Mouse (Mus musculus): ENCODE results near the gene Sesn2.
"Not testable (repeated sequence)": the region's sequence is repeated elsewhere in the genome, so short reads cannot be mapped to it uniquely, and the experiment has no call there.

The Sesn2 gene

DNA sequence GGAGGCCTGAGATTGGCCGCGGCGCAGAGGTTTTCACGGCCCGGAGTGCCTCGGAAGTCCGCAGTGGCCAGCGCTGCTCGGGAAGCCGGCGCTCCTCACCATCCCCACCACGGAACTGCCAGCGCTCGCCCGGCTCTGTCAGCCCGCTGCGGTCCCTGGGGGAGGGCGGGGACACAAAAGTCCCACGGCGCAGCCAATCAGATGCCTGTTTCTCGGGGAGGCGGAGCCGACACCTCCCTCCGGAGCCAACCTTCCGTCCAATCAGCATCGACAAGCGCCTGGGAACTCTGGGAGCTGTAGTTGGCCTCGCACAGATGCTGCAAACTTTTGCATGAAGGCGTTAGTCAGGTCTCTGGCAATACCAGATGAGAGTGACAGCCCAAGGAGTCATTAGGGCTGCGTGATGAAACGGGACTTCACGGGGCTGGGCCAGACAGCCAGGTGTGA is at the start of gene Sesn2:
TSS of gene Sesn2 (minus strand) at position 150 of the 447 bp plus-strand sequence.
- DNase-seq (ENCODE audit: low spot score in 2 of 2): peak; percentile 95 to 97

DNA sequence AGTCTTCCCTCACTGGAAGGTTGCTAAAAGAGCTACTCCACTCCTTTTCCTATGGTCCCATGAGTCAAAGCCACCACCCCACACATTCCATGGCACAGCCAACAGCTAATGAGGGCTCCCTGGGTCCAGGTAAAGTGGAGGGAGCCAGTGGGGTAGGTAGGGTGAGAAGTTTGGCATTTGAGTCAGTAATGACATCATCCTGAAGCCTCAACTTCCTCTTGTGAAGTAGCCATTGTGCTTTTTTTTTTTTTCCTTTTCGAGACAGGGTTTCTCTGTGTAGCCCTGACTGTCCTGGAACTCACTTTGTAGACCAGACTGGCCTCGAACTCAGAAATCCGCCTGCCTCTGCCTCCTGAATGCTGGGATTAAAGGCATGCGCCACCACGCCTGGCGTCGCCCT is 45.2 kb upstream of the Sesn2 start:
- not testable (repeated sequence) for DNase-seq (ENCODE audit: low spot score in 2 of 2)

DNA sequence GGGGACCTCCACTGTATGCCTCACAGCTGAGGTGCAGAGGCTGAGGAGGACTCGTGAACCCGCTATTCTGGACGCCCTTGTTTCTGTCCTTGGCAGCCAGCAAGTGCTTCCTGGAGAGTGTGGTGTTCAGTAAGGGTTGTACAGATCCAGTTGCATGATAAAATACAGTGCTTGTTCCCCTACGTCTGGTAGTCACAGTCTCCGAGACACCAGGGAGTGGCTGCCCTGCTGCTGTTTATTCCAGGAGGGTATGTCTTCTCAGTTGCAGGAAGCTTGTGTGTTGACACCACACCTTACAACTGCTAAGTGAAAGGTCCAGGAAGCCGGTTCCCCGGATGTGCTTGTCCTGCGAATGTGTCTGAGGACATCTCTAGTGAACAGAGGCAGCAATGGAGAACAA is 44.4 kb upstream of the Sesn2 start:
- no peak for DNase-seq (ENCODE audit: low spot score in 2 of 2)

DNA sequence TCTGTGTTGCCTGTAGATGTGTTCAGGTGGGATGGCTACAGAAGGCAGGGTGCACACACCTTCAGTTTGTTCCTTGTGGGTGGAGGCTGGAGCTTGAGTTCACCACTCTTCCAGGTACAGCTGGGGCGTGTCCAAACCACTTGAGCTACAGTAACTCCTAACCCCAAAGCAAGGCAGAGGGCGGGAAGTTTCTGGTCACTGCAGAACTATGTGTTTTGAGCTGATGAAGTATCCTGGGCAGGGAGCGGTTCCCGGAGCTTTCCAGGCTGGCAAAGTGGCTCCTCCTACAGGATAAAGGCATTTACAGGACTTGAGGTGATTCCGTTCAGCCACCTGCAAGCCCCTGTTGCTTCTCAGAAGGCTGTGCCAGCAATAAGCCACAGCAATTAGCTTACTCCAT is 43.9 kb upstream of the Sesn2 start:
- DNase-seq (ENCODE audit: low spot score in 2 of 2): no peak

DNA sequence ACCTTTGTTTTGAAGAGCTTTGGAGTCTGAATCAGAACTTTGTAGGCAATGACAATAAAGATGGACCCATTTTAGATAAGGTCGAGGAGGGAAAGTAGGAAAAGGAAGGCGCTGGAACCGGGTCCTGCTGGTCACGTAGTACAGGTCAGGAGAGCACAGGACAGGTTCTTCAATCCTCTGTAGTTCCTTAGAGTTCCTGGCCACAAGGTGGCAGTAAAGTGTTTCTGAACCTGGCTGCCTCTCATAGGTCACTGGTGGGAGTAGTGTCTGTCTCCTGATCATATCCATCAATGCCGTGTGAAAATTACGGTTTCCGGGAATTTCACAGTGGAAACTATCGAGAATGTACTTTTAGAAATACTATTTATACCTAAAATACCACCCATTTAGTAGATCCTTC is 35.5 kb upstream of the Sesn2 start:
- DNase-seq (ENCODE audit: low spot score in 2 of 2): peak; percentile 59 to 71

DNA sequence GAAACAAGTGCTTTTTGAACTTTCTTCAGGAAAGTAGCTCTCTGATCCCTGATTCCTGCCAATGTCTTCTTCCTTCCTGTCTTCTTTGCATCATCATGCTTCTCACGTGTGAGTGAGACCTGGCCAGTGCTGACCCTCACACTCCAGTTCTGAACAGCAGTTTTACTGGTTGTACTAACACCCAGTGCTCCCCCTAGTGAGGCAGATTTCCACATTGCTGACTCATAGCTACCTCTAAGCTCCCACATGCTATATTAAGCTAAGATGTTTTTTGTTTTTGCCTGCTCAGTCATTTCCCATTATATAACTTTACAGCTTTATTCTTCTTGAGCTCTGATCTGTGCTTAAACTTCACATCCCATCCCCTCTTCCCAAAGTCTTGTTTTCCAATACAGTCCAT is 32.4 kb upstream of the Sesn2 start:
- DNase-seq (ENCODE audit: low spot score in 2 of 2): no peak

DNA sequence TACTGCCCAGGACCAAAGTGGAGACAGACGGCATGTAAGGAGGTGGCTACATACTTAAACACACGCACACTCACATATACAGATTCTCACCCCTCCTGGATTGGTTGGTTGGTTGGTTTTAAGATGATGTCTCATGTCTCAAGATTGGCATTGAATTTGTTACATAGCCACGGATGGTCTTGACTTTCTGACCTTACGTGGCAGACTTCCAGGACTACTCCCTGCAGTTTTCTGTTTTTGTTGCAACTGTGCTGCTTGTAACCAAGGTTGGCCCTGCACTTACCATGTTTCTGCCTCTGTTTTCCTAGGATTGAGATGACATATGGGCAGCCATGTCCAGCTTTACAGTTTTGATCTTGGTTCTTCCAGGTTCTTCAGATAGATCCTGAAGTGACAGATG is 31.1 kb upstream of the Sesn2 start:
- no peak for DNase-seq (ENCODE audit: low spot score in 2 of 2)

DNA sequence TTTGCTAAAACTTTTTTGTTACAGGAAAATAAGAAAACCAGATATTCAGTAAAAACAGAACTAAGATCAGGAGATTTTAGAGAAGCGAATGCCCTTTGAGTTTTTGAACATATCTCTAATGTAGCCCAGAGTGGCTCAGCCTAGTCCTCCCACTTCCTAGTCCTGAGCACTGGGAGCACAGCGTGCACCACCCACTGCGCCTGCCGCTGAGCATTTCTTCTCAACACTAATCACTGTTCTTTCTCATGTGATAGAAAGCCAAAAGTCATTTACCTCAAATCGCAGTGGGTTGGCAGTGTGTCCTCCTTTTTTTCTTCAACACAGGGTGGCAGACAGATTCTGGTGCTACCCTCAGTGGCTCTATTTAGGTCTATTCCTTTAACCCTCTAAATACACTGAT is 29.2 kb upstream of the Sesn2 start:
- DNase-seq (ENCODE audit: low spot score in 2 of 2): no peak

DNA sequence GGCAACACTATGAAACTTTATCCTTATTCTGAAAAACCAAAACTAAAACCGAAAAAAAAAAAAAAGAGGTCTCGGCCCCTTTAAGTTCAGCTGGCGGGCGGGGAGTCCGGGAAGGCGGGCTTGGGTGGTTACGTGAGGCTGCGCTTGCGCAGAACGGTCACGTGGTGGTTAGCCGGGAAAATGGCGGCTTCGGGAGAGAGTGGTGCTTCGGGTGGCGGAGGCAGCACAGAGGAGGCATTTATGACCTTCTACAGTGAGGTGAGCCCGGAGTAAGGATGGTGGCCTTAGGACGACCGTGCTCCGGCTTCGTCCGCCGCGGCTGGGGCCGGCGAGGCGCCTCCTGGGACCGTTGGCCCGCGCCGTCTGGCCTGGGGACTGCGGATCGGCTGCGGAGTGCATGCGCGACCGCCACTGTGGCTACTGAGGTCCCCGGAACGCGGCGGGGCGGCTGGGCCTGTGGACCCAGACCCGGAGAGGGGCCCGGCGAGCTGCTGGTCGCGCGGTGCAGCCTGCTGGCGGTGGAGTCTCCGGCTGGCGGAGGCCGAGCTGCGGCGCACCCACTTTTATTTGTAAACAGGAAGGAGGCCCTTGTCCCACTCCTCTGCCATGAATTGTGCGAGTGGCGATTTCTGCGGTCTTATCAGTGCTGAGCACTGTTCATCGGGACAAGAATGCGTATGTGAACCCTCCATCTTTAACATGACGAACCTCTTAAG is 25.3 kb upstream of the Sesn2 start, which contains the start of gene Dnajc8:
TSS of gene Dnajc8 (plus strand) at position 145 of the 716 bp plus-strand sequence.
- peak; percentile 93 to 94 for DNase-seq (ENCODE audit: low spot score in 2 of 2)

DNA sequence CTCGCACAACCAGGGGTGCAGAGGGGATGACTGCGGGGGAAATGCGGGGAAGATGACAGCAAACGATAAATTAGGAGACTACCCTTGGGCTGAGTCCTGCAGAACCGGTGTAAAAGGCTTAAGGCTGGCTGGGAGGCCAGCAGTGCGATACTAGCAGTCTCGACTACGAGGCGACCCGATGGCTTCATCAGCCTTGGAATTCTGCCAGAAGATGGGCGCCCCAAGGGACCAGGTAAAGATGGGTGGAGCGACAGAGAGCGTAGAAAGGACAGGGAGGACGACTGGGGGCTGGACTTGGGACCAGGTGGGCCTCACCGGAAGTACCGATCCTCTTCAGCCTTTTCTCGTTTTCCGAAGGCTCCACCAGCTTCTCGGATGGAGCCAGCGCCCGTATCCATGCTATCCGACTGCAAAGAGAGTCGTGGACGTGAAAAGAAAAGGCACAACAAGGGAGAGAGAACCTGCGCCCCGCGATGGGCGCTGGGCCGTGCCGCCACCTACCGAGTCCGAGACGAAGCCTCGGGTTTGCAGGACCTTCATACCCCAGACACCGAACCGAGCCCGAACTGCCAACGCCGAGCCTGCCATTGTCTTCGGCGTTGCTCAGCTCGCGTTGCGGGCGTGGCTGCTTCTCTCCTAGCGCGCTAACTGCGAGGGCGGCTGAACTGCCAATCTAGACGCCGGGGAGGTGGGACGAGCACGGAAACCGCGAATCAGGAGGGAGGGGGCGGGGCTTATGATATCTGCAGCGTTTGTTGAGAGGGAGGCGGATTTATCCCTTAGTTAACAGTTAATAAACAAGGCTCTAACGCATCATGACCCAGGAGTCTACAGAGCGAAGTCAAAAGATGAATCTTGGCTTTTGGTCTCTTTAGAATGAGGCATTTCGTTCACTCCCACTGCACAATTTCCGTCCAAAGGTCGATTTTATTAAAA is 22.9 kb upstream of the Sesn2 start, which contains the start of gene Atpif1:
TSS of gene Atpif1 (minus strand) at position 679 of the 936 bp plus-strand sequence.
- DNase-seq (ENCODE audit: low spot score in 2 of 2): peak; percentile 79 to 85

DNA sequence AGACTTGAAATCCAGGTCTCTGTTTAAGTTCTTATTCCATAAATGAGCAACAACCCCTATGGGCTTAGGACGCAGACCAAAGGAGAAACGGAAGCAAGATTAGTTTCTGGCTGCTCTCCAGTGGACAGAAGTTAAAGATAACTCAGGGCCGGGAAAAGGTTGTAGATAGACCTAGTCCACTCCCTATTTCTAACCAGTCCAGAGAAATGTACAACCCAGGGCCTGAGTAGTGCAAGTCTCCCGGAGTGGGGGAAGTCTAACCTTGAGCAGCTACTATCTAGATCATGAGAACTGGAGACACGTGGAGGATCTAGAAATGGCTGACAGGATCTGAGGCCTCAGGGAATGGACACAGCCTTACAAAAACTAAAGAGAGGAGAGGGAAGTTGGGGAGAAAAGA is 22.2 kb upstream of the Sesn2 start:
- no peak for DNase-seq (ENCODE audit: low spot score in 2 of 2)

DNA sequence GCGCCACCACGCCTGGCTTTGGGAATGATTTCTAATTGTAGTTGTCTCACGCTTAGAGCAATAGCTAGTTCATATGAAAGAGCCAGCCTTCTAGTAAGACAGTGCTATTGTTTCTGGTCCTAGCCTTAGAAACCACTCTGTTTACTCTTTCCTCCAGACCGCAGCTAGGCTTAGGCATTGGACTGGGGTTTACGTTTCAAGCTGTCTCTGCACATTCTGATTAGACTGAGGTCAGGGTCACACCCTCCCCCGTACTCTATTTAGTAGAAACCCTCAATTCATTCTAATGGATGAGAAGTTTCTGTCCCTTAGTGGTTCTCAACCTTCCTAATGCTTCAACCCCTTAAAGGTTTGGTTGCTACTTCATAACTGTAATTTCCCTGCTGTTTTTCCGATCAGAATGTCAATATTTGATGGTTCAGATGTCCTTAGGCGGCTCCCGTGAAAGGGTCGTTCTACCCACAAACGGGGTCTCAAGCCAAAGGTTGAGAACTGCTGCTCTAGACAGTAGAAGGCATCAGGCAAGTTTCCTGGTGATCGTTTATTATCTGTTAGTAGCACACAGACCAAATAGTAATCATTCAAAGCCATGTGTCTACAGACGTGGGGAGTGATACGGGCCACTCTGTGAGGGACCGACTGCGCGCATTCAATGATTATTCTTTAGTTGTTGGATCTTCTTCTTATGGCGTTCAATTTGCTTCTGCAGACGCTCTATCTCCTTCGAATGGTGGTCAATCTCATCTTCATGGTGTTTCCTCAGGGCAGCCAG is 19.9 kb upstream of the Sesn2 start:
- no peak for DNase-seq (ENCODE audit: low spot score in 2 of 2)

DNA sequence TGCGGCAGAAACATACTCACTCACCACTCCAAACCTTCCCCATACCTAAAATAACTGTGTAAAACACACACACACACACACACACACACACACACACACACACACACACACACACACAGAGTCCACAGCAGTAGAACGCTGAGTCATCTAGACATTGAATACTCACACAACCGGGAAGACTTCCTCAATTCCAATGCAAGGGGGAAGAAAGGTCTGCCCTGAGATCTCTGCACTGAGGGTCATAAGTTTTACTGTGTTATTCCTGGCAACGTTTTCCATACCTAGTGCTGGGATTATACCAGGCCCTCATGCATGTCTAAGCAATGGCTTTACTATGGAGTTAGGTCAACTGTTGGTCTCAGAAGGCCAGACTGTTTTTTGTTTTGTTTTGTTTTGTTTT is 19.0 kb upstream of the Sesn2 start:
- no peak for DNase-seq (ENCODE audit: low spot score in 2 of 2)

DNA sequence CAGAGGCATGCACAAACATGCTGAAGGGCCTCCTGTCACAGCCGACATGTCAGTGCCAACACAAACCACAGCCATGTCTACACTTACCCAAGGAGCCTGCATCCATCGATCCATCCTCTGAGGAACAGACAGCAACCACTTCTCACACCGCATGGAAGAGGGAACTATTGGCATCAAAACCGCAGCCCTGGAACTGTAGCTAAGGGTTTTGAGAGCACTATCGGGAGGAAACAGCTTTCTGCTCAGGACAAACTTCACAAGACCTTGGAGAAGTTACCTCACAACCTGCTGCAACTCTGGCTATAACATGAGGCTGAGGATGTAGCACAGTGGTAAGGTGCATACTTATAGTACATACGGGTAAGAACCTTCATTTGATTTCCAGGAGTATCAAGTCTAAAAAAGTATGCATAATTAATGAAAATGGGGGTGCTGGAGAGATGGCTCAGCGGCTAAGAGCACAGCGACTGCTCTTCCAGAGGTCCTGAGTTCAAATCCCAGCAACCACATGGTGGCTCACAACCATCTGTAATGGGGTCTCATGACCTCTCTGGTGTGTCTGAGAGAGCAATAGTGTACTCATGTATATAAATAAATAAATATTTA is 17.7 kb upstream of the Sesn2 start:
- DNase-seq (ENCODE audit: low spot score in 2 of 2): no peak

DNA sequence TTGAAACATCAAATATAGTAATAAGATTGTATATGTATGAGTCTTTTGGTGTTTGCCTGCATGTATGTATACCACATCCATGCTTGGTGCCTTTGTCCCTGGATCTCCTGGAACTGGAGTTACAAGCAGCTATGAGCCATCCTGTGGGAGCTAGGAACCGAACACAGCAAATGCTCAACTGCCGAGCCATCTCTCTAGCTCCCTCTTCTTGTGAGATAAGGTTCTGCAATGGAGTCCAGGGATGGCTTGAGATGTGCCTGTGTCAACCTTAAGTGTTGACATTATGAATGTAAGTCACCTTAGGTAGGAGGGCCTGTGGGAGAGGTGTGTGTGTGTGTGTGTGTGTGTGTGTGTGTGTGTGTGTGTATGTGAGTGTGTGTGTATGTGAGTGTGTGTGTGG is 16.4 kb upstream of the Sesn2 start:
- DNase-seq (ENCODE audit: low spot score in 2 of 2): peak in 1 of 2 experiments; percentile 21

DNA sequence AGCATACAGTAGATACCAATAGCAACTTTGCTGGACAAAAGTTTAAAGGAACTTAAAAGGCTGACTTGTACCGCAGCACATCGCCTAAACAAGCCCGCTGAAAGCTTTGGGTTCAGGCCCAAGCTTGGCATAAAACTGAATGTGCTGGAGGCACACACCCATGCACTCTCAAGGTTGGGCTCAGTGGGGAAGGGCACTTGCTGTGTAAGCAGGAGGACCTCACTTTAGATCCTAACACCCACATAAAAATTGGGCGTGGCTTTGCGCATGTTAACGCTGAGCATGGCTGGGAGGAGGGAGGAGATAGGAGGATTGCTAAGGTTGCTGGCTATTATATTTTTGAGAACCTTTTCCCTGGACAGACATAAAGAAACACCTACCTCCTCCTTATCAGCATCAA is 14.5 kb upstream of the Sesn2 start:
- no peak for DNase-seq (ENCODE audit: low spot score in 2 of 2)

DNA sequence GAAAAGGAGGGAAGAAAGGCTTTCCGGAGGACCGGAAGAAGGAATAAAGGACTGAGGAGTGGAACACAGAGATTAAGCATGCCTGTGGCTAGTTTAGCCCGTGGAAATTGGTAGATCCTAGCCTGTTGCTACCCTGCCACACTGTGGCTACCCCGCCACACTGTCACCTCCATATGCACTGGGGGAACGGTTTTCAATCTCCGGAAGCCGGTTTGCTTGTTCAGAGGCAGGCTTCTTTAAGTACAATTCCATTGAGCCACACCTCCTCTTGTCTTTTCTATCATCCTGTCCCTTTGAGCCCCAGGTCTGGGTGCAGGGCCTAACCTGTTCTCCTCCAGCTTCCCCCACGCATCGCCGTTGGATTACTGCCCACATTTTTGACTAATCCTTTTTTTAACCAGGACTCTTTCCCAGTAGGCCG is 14.0 kb upstream of the Sesn2 start:
- DNase-seq (ENCODE audit: low spot score in 2 of 2): no peak

DNA sequence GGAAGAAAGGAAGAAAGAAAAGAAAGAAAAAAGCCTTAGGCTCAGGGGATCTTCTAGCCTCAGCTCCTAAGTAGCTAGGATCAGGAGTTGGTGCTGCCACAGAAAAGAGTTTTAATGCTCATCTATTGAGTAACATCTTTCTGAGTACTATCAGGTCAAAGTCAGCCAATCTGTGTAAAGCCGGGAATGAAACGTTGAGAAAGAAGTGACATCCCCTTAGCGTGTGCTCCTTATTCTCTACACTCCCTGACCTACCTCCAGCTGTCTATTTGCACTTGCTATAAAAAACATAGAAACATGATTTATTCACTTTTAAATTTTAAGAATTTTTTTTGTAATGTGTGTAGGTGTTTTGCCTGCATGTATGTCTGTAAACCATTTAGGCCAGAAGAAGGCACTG is 8.9 kb upstream of the Sesn2 start:
- DNase-seq (ENCODE audit: low spot score in 2 of 2): no peak

DNA sequence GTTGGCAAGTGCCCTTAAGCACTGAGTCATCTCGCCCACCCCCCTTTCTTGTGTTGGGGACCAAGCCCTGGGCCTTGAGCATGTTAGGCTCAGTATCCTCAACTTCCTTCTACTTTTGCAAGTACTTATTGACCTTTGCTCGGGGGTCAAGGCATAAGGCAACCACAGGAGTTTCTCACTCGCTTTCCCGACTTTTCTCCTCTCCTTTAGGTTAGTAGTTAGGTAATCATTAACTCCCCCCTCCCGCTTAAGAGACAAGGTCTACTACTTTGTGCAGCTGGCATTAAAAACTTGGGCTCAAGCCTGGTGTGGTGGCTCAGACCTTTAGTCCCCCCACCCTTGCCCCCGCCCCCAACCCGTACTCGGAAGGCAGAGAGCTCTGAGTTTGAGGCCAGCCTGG is 7.8 kb upstream of the Sesn2 start:
- no peak for DNase-seq (ENCODE audit: low spot score in 2 of 2)

DNA sequence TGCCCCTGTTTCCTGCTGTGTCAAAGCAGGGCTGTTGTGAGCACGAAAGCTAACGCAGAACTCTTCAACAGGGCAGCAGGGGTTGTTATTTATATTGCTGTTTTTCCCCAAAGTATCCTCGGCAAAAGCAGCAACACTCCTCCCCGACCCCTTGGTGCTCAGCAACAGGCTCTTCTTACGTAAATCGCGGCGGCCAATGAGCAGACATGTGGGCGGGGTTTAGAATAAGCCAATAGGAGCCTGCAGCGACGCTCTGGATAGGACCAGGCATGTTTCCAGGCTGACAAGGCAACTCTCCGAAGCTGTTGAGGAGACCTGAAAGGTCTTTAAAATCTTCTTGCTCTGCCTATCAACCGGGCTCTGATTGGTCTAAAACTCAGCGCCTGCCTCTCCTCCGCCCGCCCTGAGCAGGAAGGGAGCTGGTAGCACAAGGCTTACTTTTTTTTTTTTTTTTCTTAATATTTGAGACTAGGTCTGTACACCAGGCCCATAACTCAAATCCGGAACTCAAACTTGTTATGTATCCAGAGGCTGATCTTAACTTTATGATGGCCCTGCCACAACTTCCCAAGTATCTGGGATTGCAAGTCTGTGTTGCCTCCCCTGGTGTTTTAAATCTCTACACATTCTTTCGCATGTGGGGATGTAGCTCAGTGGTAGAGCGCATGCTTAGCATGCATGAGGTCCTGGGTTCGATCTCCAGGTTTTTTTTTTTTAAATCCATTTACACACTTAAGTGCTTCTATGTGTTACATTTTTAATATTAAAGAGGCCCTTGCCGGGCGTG is 5.3 kb upstream of the Sesn2 start:
- DNase-seq (ENCODE audit: low spot score in 2 of 2): peak; percentile 85 to 92
